Mouse (Mus musculus) kidney, postnatal 0 days (tissue): Measurements from ENCODE around the gene Armc8. TPM values are rescaled to one million over a fixed set of nuclear protein-coding genes. Genes with fewer than 3 reads are reported as not detected.

Experiments
- ATAC-seq: fragments of 200-750 bp; cut with Nextera tagmentation; replicated peaks from 2 replicates; pipeline ENCODE4 v1.8.0; 2017; ENCODE audit warnings: low read depth, moderate number of reproducible peaks, moderate TSS enrichment, moderate library complexity; ENCODE audit not compliant: low FRiP score
- DNase-seq: peaks from one replicate; pipeline ENCODE4 v3.0.0-alpha.2; 2016; ENCODE audit warnings: low spot score
- H3K27ac ChIP-seq: fragments of 300-500 bp; sonication (generic); 2 replicates; pipeline ENCODE4 v1.5.1; 2014; ENCODE audit warnings: mild to moderate bottlenecking
- H3K27me3 ChIP-seq: fragments of 300-500 bp; sonication (generic); 2 replicates; pipeline ENCODE4 v1.6.1; 2014; ENCODE audit warnings: low read length, mixed read lengths; ENCODE audit not compliant: insufficient read depth
- H3K36me3 ChIP-seq: fragments of 300-500 bp; sonication (generic); 2 replicates; pipeline ENCODE4 v1.6.1; 2014; ENCODE audit warnings: low read length, mixed read lengths; ENCODE audit not compliant: insufficient read depth
- H3K4me1 ChIP-seq: fragments of 300-500 bp; sonication (generic); replicated peaks from 2 replicates; pipeline ENCODE4 v1.6.1; 2014; ENCODE audit warnings: antibody characterized with exemption, low read length, mixed read lengths; ENCODE audit not compliant: insufficient read depth
- H3K4me2 ChIP-seq: fragments of 300-500 bp; sonication (generic); 2 replicates; pipeline ENCODE4 v1.6.1; 2014; ENCODE audit warnings: mild to moderate bottlenecking, low read length, moderate library complexity, mixed read lengths
- H3K4me3 ChIP-seq: fragments of 300-500 bp; sonication (generic); replicated peaks from 2 replicates; pipeline ENCODE4 v1.5.1; 2014; ENCODE audit warnings: low read depth, low read length
- H3K9ac ChIP-seq: fragments of 300-500 bp; sonication (generic); 2 replicates; pipeline ENCODE4 v1.6.1; 2014; ENCODE audit warnings: low read depth, low read length
- H3K9me3 ChIP-seq: fragments of 300-500 bp; sonication (generic); replicated peaks from 2 replicates; pipeline ENCODE4 v1.6.1; 2016; ENCODE audit warnings: low read length, inconsistent platforms, mixed read lengths
- CTCF ChIP-seq: IDR thresholded peaks from 2 replicates; pipeline ENCODE4 v1.5.1; 2016; ENCODE audit warnings: antibody characterized with exemption, low read depth, mild to moderate bottlenecking, moderate library complexity
- WGBS: fragments of 180-500 bp; shearing (Covaris S2); extraction: QIAGEN DNeasy Blood & Tissue Kit; methylation state at CpG from one replicate; pipeline ENCODE4 v1.1.7; 2014; 5-methylcytosine and 5-hydroxymethylcytosine counted together
- polyA plus RNA-seq: library from polyadenylated mRNA; unstranded; fragments of >200 nt; fragmentation: Nextera tagmentation; extraction: Ambion mirVana; gene quantifications from 2 replicates; pipeline ENCODE4 v1.2.1, GENCODE M21; 2015

Gene Armc8
- polyA plus RNA-seq, 1 experiment from 2014 or later, result 15.8 TPM

DNA sequence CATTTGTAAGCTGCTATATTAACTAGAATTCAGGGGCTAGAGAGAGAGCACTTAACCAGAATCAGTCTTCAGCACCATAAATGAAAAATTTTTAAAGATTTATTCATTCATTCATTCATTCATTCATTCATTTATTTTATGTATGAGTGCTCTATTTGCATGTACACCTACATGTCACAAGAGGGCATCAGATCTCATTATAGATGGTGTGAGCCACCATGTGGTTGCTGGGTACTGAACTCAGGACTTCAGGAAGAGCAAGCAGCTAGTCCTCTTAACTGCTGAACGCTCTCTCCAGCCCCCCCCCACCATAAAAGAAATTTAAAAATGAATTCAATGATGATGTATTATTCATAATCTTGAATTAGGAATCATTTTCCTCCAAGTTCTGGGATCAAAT is 22.4 kb downstream of the Armc8 start:
- no peaks in the 10 kb centered on the region for H3K36me3 ChIP-seq
- no peak overlapping the region for H3K9ac ChIP-seq
- H3K9me3 ChIP-seq, result no peaks in the 10 kb centered on the region
- TF ChIP-seq CTCF, result 0 out of 2 replicates have a peak, but pooled peaks have one; percentile 17
- no peaks in the 10 kb centered on the region for H3K4me1 ChIP-seq
- DNase-seq, result no peak
- H3K27me3 ChIP-seq, result no peaks in the 10 kb centered on the region
- no peak for ATAC-seq
- 93% methylated on average over 1 of the region's 1 CpGs for WGBS
- H3K4me3 ChIP-seq, result no peak overlapping the region
- H3K4me2 ChIP-seq, result no peak overlapping the region
- H3K27ac ChIP-seq, result no peak overlapping the region

DNA sequence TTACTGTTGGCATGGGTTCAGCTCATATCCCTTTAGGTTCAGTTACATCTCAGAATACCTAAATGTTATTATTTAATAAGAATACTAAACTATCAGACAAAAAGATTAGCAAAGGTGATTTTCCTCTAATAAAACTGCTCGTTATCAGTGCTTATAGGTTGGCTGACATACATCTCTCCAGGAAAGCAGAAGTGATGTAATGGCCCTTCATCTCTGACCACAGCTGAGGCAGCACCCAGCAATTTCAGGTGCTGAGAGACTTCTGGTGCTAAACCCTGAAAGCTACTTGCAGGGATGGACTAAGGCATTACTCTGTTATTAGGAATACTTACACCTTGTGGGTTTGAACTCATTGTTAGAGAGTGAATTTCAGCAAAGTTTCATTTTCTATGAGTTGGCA is 36.8 kb downstream of the Armc8 start:
- Histone ChIP-seq H3K4me3 (no peak overlapping the region), H3K4me1 (no peaks in the 10 kb centered on the region), H3K36me3 (peaks cover 43% of the 10 kb centered on the region), H3K9me3 (no peaks in the 10 kb centered on the region), H3K27me3 (no peaks in the 10 kb centered on the region), H3K27ac (no peak overlapping the region), H3K9ac (no peak overlapping the region), H3K4me2 (no peak overlapping the region)
- DNase-seq (no peak), ATAC-seq (no peak)
- WGBS, result 88% methylated on average over 1 of the region's 1 CpGs
- TF ChIP-seq CTCF, result no peak

DNA sequence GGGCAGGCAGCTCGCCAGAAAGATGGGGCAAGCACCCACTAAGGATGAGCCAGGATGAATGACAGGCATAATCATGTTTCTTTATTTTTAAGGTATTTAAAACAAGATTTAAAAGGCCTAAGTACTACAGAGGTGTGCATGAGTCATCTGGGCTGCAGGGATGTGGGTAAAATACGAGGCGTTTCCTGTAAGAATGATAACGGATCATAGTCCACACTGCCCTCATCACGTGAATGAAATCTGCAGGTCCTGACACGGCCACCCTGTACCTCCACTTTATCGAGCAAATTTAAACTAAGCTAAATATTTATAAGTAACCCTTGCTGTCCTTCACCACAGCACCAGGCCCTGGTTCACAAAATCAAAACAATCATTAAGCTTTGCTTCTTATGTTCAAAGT is 62.8 kb downstream of the Armc8 start:
- no peak overlapping the region for H3K9ac ChIP-seq
- H3K4me3 ChIP-seq, result no peak overlapping the region
- H3K4me2 ChIP-seq, result no peak overlapping the region
- H3K9me3 ChIP-seq, result no peaks in the 10 kb centered on the region
- TF ChIP-seq CTCF, result no peak
- H3K4me1 ChIP-seq, result no peaks in the 10 kb centered on the region
- H3K27me3 ChIP-seq, result no peaks in the 10 kb centered on the region
- peaks cover 12% of the 10 kb centered on the region; the same call in 1 of the 2 replicates for H3K36me3 ChIP-seq
- DNase-seq, result no peak
- ATAC-seq, result no peak
- 66% methylated on average over 7 of the region's 7 CpGs for WGBS
- no peak overlapping the region for H3K27ac ChIP-seq

DNA sequence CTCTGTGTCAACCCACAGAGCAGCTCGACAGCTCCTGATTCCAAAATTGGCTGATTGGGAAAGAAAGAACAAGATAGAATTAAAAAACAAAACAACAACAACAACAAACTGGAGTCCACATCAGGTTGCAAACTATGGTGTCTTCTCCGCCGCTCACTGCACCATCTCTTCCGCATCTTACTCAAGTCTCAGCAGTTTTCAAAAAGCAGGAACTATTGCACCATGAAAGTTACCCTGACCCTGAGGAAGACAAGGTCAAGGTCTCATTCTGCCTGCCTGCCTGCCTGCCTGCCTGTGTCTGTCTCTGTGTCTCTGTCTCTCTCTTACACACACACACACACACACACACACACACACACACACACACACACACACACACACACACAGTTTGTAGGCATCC is 69.4 kb downstream of the Armc8 start:
- H3K9me3 ChIP-seq, result no peaks in the 10 kb centered on the region
- no peak overlapping the region for H3K27ac ChIP-seq
- peaks cover 15% of the 10 kb centered on the region; the same call in 1 of the 2 replicates for H3K36me3 ChIP-seq
- H3K9ac ChIP-seq, result no peak overlapping the region
- H3K4me2 ChIP-seq, result no peak overlapping the region
- no peaks in the 10 kb centered on the region for H3K4me1 ChIP-seq
- DNase-seq, result no peak
- no peaks in the 10 kb centered on the region for H3K27me3 ChIP-seq
- 97% methylated on average over 4 of the region's 4 CpGs for WGBS
- H3K4me3 ChIP-seq, result no peak overlapping the region
- ATAC-seq, result no peak
- no peak for TF ChIP-seq CTCF

DNA sequence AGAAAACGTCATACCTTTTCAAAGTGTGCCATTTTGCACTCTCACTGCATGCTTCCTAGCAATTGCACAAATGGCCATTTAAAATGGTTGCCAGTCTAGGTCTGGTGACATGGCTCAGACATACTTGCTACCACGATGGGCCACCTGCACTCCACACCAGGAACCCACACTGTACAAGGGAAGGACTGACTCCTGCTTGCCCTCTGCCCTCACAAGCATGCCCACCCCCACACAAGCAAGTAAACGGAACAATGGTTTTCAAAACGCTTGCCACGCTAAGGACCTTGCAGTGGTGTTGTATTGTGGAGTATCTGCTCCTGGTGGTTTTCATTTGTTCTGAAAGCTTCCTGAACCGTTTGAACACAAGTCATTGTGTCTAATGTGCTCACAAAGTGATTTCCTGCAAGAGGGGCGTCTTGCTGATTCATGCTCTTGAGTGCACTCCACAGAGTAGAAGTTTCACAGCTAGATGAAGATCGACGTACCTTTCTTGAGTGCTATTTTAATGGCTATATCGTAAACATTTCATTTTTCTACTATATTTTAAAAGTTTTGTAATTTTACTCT is 76.0 kb downstream of the Armc8 start:
- Histone ChIP-seq H3K4me1 (no peaks in the 10 kb centered on the region), H3K27me3 (no peaks in the 10 kb centered on the region), H3K9ac (no peak overlapping the region), H3K9me3 (no peaks in the 10 kb centered on the region), H3K27ac (no peak overlapping the region), H3K36me3 (peaks cover 26% of the 10 kb centered on the region), H3K4me3 (no peak overlapping the region), H3K4me2 (no peak overlapping the region)
- DNase-seq (no peak), ATAC-seq (no peak)
- WGBS, result 65% methylated on average over 10 of the region's 10 CpGs
- no peak for TF ChIP-seq CTCF

DNA sequence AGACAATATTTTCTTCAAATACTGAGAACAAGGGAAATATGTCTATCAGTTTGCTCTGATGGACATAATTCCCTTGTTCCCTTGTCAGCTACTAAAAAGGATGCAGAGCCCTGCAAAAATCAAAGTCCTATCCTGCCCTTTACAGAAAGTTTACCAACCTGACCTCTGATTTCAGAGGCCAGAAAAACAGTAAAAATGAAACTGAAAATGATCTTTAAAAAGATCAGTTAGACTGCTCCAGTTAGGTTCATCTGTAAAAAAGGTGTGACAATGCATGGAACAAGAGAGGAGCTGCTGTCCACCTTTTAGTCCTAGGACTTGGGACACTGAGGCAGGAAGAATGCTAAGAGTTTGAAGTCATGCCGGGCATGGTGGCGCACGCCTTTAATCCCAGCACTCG is 77.6 kb downstream of the Armc8 start:
- WGBS, result 97% methylated on average over 4 of the region's 4 CpGs
- peaks cover 32% of the 10 kb centered on the region for H3K36me3 ChIP-seq
- no peak for TF ChIP-seq CTCF

DNA sequence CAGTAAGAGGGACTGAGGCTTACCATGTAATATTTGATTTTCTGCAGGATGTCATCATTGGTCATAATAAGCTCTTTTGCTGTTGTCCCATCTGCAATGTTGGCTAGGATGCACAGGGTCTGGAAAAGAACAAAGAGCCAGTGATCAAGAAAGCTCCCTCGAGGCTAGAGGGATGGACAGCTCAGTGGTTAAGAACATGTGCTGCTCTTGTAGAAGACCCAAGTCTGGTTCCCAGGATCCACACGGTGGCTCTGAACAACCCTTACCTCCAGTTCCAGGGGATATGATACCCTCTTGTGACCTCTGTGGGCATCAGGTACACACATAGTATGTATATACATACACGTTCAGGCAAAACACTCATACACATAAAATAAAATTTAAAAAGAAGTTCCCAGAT is 80.9 kb downstream of the Armc8 start:
- ATAC-seq (no peak), DNase-seq (no peak)
- Histone ChIP-seq H3K4me3 (no peak overlapping the region), H3K27ac (no peak overlapping the region), H3K27me3 (no peaks in the 10 kb centered on the region), H3K4me2 (no peak overlapping the region), H3K4me1 (no peaks in the 10 kb centered on the region), H3K36me3 (peaks cover 28% of the 10 kb centered on the region), H3K9me3 (no peaks in the 10 kb centered on the region), H3K9ac (no peak overlapping the region)
- WGBS, result 88% methylated on average over 3 of the region's 3 CpGs
- TF ChIP-seq CTCF, result no peak

More for the DNA sequence above, 77.6 kb downstream of the Armc8 start:
- DNase-seq (no peak), ATAC-seq (no peak)
- no peaks in the 10 kb centered on the region for H3K4me1 ChIP-seq
- H3K4me3 ChIP-seq, result no peak overlapping the region
- no peak overlapping the region for H3K9ac ChIP-seq
- H3K9me3 ChIP-seq, result no peaks in the 10 kb centered on the region
- H3K4me2 ChIP-seq, result no peak overlapping the region
- no peaks in the 10 kb centered on the region for H3K27me3 ChIP-seq
- no peak overlapping the region for H3K27ac ChIP-seq
